Mouse (Mus musculus) kidney, adult 2 months (tissue): Measurements from ENCODE around the gene Eml1.

Experiments
- CTCF ChIP-seq: fragments of 200-500 bp; conservative IDR thresholded peaks from 2 replicates; pipeline ENCODE4 v1.5.1; 2011; ENCODE audit warnings: low read depth, mild to moderate bottlenecking, control low read depth, low read length, moderate library complexity, mixed read lengths; ENCODE audit not compliant: insufficient read depth, insufficient read length
- POLR2A ChIP-seq: fragments of 200-500 bp; IDR thresholded peaks from one replicate; pipeline ENCODE4 v1.6.1; 2011; ENCODE audit warnings: low read depth, low read length, control low read depth

- TF ChIP-seq CTCF: peak; percentile 66
- no peak for TF ChIP-seq POLR2A
These were observed 158.5 kb downstream of the Eml1 start for GRCm38 (mm10) chr12:108529214-108529613.
